11 mouse cellular contexts compared by ENCODE assay signal in genomic region chr1:158226689-158227088, GRCm38 (mm10).
"Had no signal": no experiment of that assay in that cellular context is flagged by ENCODE, and none has a peak within 500 bp of the region (broad histone marks: within the 10 kb centered on the region; RNA-seq: fewer than 3 reads in every experiment).

No protein-coding gene starts in this region.

- H3K36me3 ChIP-seq: limb, embryonic 13.5 days; neural tube, embryonic 13.5 days had no signal

- H3K9ac ChIP-seq: limb, embryonic 13.5 days; liver, embryonic 14.5 days; neural tube, embryonic 13.5 days had no signal

- H3K4me3 ChIP-seq: layer of hippocampus, adult 2 months; limb, embryonic 13.5 days; neural tube, embryonic 13.5 days had no signal

- DNase-seq: kidney, adult 18-20 months; kidney, postnatal 10 days; kidney, postnatal 4 days; lung, adult 18-20 months; right cerebral cortex, adult 18-20 months; right cerebral cortex, postnatal 25 days; thymus, postnatal 36 days had no signal

- H3K9me3 ChIP-seq: limb, embryonic 13.5 days; neural tube, embryonic 13.5 days had no signal

- H3K27me3 ChIP-seq: limb, embryonic 13.5 days; neural tube, embryonic 13.5 days had no signal

- H3K4me2 ChIP-seq: limb, embryonic 13.5 days; neural tube, embryonic 13.5 days had no signal

- H3K27ac ChIP-seq: layer of hippocampus, adult 2 months; limb, embryonic 13.5 days; liver, embryonic 14.5 days; neural tube, embryonic 13.5 days had no signal
